Mouse (Mus musculus) hindbrain, embryonic 14.5 days (tissue): ENCODE data around the gene Olfr895. TPM values are rescaled to one million over a fixed set of nuclear protein-coding genes. Genes with fewer than 3 reads are reported as not detected.

Experiments used
- ATAC-seq: fragments of 200-750 bp; cut with Nextera tagmentation; 2 replicates; pipeline ENCODE4 v1.8.0; 2017; ENCODE audit warnings: moderate number of reproducible peaks, mild to moderate bottlenecking, moderate TSS enrichment, moderate library complexity; ENCODE audit not compliant: low FRiP score
- DNase-seq: peaks from one replicate; pipeline ENCODE4 v3.0.0-alpha.2; 2015; ENCODE audit warnings: low spot score
- H3K27ac ChIP-seq: fragments of 300-500 bp; sonication (generic); 2 replicates; pipeline ENCODE4 v1.5.1; 2014; ENCODE audit warnings: mild to moderate bottlenecking, moderate library complexity
- H3K27me3 ChIP-seq: fragments of 300-500 bp; sonication (generic); 2 replicates; pipeline ENCODE4 v1.6.1; 2014; ENCODE audit warnings: mild to moderate bottlenecking, low read length, mixed read lengths; ENCODE audit not compliant: control insufficient read depth, insufficient read depth
- H3K36me3 ChIP-seq: fragments of 300-500 bp; sonication (generic); replicated peaks from 2 replicates; pipeline ENCODE4 v1.6.1; 2014; ENCODE audit not compliant: control insufficient read depth, insufficient read depth
- H3K4me1 ChIP-seq: fragments of 300-500 bp; sonication (generic); replicated peaks from 2 replicates; pipeline ENCODE4 v1.6.1; 2014; ENCODE audit warnings: antibody characterized with exemption, low read length, mixed read lengths; ENCODE audit not compliant: control insufficient read depth, insufficient read depth
- H3K4me2 ChIP-seq: fragments of 300-500 bp; sonication (generic); replicated peaks from 2 replicates; pipeline ENCODE4 v1.6.1; 2014; ENCODE audit warnings: mild to moderate bottlenecking, moderate library complexity
- H3K4me3 ChIP-seq: fragments of 300-500 bp; sonication (generic); replicated peaks from 2 replicates; pipeline ENCODE4 v1.5.1; 2014; ENCODE audit warnings: mild to moderate bottlenecking, low read length
- H3K9ac ChIP-seq: fragments of 300-500 bp; sonication (generic); 2 replicates; pipeline ENCODE4 v1.6.1; 2014
- H3K9me3 ChIP-seq: fragments of 300-500 bp; sonication (generic); 2 replicates; pipeline ENCODE4 v1.6.1; 2016; ENCODE audit warnings: low read length; ENCODE audit not compliant: control insufficient read depth
- WGBS: fragments of 180-500 bp; shearing (Covaris S2); extraction: QIAGEN DNeasy Blood & Tissue Kit; methylation state at CpG from one replicate; pipeline ENCODE4 v1.1.7; 2014; 5-methylcytosine and 5-hydroxymethylcytosine counted together
- polyA plus RNA-seq: library from polyadenylated mRNA; unstranded; fragments of >200 nt; fragmentation: Nextera tagmentation; extraction: Ambion mirVana; gene quantifications from 2 replicates; pipeline ENCODE4 v1.2.1, GENCODE M21; 2014

Gene Olfr895
- polyA plus RNA-seq, result not detected in 2 replicates

GRCm38 (mm10) chr9:38267551-38267950 lies at the start of gene Olfr895:
Olfr895 (plus strand) TSS chr9:38267851.
- Histone ChIP-seq H3K27ac (no peak within 1 kb of the TSS), H3K9me3 (no peaks in the 10 kb centered on the region), H3K36me3 (no peaks in the 10 kb centered on the region), H3K4me3 (no peak within 1 kb of the TSS), H3K4me1 (no peaks in the 10 kb centered on the region), H3K27me3 (no peaks in the 10 kb centered on the region), H3K4me2 (no peak within 1 kb of the TSS), H3K9ac (no peak within 1 kb of the TSS)
- DNase-seq (no peak), ATAC-seq (no peak)

- Histone ChIP-seq H3K9ac (no peak within 1 kb of the TSS), H3K36me3 (no peaks in the 10 kb centered on the region), H3K27ac (no peak within 1 kb of the TSS), H3K9me3 (no peaks in the 10 kb centered on the region), H3K27me3 (no peaks in the 10 kb centered on the region), H3K4me1 (no peaks in the 10 kb centered on the region), H3K4me2 (no peak within 1 kb of the TSS), H3K4me3 (no peak within 1 kb of the TSS)
- DNase-seq, result no peak
- ATAC-seq, result no peak
These were observed 15.2 kb upstream of the Olfr895 start, which contains the start of gene Olfr143 for GRCm38 (mm10) chr9:38252474-38252873. Olfr143 (plus strand) TSS chr9:38252774.

GRCm38 (mm10) chr9:38290807-38291206 lies 23.2 kb downstream of the Olfr895 start, which contains the start of gene Olfr896-ps1:
Olfr896-ps1 (plus strand) TSS chr9:38291107.
- Histone ChIP-seq H3K4me1 (no peaks in the 10 kb centered on the region), H3K4me2 (no peak within 1 kb of the TSS), H3K27me3 (no peaks in the 10 kb centered on the region), H3K36me3 (no peaks in the 10 kb centered on the region), H3K9me3 (no peaks in the 10 kb centered on the region), H3K9ac (no peak within 1 kb of the TSS), H3K27ac (no peak within 1 kb of the TSS), H3K4me3 (no peak within 1 kb of the TSS)
- 92% methylated on average over 1 of the region's 1 CpGs for WGBS
- ATAC-seq (no peak), DNase-seq (no peak)

Other genes with a start within 250 kb of the Olfr895 start
- not detected in 2 replicates for gene Olfr883, start 242.0 kb upstream of the Olfr895 start, polyA plus RNA-seq
- not detected in 2 replicates for gene Olfr884, start 221.3 kb upstream of the Olfr895 start, polyA plus RNA-seq
- not detected in 2 replicates for gene Olfr885, start 206.5 kb upstream of the Olfr895 start, polyA plus RNA-seq
- gene Olfr887, start 183.8 kb upstream of the Olfr895 start, polyA plus RNA-seq, result not detected in 2 replicates
- not detected in 2 replicates for gene Olfr888, start 159.7 kb upstream of the Olfr895 start, polyA plus RNA-seq
- 0.07 and 0.08 TPM in 2 replicates for gene Olfr889, start 152.7 kb upstream of the Olfr895 start, polyA plus RNA-seq
- not detected in 2 replicates for gene Olfr890, start 125.3 kb upstream of the Olfr895 start, polyA plus RNA-seq
- not detected in 2 replicates for gene Olfr891, start 87.0 kb upstream of the Olfr895 start, polyA plus RNA-seq
- gene Olfr893, start 59.5 kb upstream of the Olfr895 start, polyA plus RNA-seq, result not detected in 2 replicates
- not detected in 2 replicates for gene Olfr894, start 49.8 kb upstream of the Olfr895 start, polyA plus RNA-seq
- gene Olfr143, start 15.1 kb upstream of the Olfr895 start, polyA plus RNA-seq, result not detected in 2 replicates
- not detected in 2 replicates for gene Olfr896-ps1, start 23.3 kb downstream of the Olfr895 start, polyA plus RNA-seq
- gene Olfr25, start 61.2 kb downstream of the Olfr895 start, polyA plus RNA-seq, result not detected in 2 replicates
- gene Olfr898, start 80.6 kb downstream of the Olfr895 start, polyA plus RNA-seq, result not detected in 2 replicates
- not detected in 2 replicates for gene Olfr250, start 99.0 kb downstream of the Olfr895 start, polyA plus RNA-seq
- not detected in 2 replicates for gene Olfr251, start 109.2 kb downstream of the Olfr895 start, polyA plus RNA-seq
- not detected in 2 replicates for gene Olfr147, start 133.8 kb downstream of the Olfr895 start, polyA plus RNA-seq
- gene Olfr901, start 161.6 kb downstream of the Olfr895 start, polyA plus RNA-seq, result not detected in 2 replicates
- not detected in 2 replicates for gene Olfr902, start 179.8 kb downstream of the Olfr895 start, polyA plus RNA-seq
- not detected in 2 replicates for gene Olfr904, start 195.3 kb downstream of the Olfr895 start, polyA plus RNA-seq
- gene Olfr905, start 203.3 kb downstream of the Olfr895 start, polyA plus RNA-seq, result not detected in 2 replicates
- gene Olfr906, start 219.2 kb downstream of the Olfr895 start, polyA plus RNA-seq, result not detected in 2 replicates
- gene Olfr907, start 227.9 kb downstream of the Olfr895 start, polyA plus RNA-seq, result not detected in 2 replicates